Mouse (Mus musculus) ES-Bruce4 (cell line): ENCODE measurements around the gene Car11. TPM values are rescaled to one million over a fixed set of nuclear protein-coding genes. Genes with fewer than 3 reads are reported as not detected.

Experiments
- H3K27ac ChIP-seq: 2 replicates; pipeline ENCODE4 v1.5.1; 2012; ENCODE audit warnings: low read length, inconsistent platforms; ENCODE audit not compliant: insufficient read depth
- H3K27me3 ChIP-seq: 2 replicates; pipeline ENCODE4 v1.6.1; 2012; ENCODE audit warnings: mild to moderate bottlenecking, low read length, inconsistent platforms; ENCODE audit not compliant: control insufficient read depth, poor library complexity, insufficient read depth, severe bottlenecking
- H3K36me3 ChIP-seq: 2 replicates; pipeline ENCODE4 v1.6.1; 2012; ENCODE audit warnings: inconsistent platforms, mild to moderate bottlenecking, low read length, moderate library complexity; ENCODE audit not compliant: control insufficient read depth, poor library complexity, insufficient read depth, severe bottlenecking
- H3K4me1 ChIP-seq: one replicate; pipeline ENCODE4 v1.8.1; 2011; ENCODE audit warnings: low read length; ENCODE audit not compliant: control insufficient read depth, insufficient read depth
- H3K4me3 ChIP-seq: 2 replicates; pipeline ENCODE4 v1.5.1; 2011; ENCODE audit warnings: low read depth, mild to moderate bottlenecking, low read length
- H3K9ac ChIP-seq: 2 replicates; pipeline ENCODE4 v1.6.1; 2012; ENCODE audit warnings: low read depth, mild to moderate bottlenecking, inconsistent platforms; ENCODE audit not compliant: poor library complexity, severe bottlenecking
- H3K9me3 ChIP-seq: replicated peaks from 2 replicates; pipeline ENCODE4 v1.6.1; 2012; ENCODE audit warnings: mild to moderate bottlenecking, low read length, inconsistent platforms; ENCODE audit not compliant: control insufficient read depth, poor library complexity, insufficient read depth, severe bottlenecking
- CTCF ChIP-seq: IDR thresholded peaks from one replicate; pipeline ENCODE4 v1.8.1; 2011; ENCODE audit warnings: low read depth, low read length
- EP300 ChIP-seq: IDR thresholded peaks from 2 replicates; pipeline ENCODE4 v1.6.1; 2011; ENCODE audit warnings: low read depth, low read length; ENCODE audit not compliant: insufficient read depth
- POLR2A ChIP-seq: IDR thresholded peaks from one replicate; pipeline ENCODE4 v1.8.1; 2011; ENCODE audit warnings: low read length; ENCODE audit not compliant: insufficient read depth
- polyA plus RNA-seq: library from polyadenylated mRNA; stranded (reverse); fragments of >200 nt; gene quantifications from 2 replicates; pipeline ENCODE4 v1.2.4, GENCODE M21; 2011; ENCODE audit warnings: low read depth; ENCODE audit not compliant: missing spikeins, insufficient read depth, insufficient read length

The Car11 gene
- polyA plus RNA-seq, 1 experiment = 6.0 TPM

DNA sequence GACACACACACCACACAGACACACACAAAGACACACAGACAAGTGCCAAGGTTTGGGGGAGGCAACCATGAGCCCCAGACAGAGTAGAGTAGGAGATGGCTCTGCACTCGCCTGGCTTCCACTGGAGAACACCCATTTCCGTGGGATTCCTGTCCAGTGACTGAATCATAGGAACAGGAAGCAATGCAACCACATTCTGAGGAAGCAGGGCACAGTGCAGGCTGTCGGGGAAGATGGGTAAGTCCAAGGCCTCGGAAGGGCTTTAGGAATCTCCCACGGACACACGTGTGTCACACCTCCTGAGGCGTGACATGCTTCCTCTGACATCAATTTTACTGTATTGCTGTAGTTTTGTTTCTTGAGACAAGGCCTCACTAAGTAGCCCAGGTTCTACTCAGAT, 48.5 kb downstream of the Car11 start:
- Histone ChIP-seq H3K4me1 (peaks cover 7% of the 10 kb centered on the region), H3K9ac (no peak overlapping the region), H3K4me3 (no peak overlapping the region), H3K9me3 (no peaks in the 10 kb centered on the region), H3K27me3 (no peaks in the 10 kb centered on the region), H3K27ac (no peak overlapping the region), H3K36me3 (no peaks in the 10 kb centered on the region)
- TF ChIP-seq EP300 = no peak
- no peak for TF ChIP-seq POLR2A
- no peak for TF ChIP-seq CTCF

DNA sequence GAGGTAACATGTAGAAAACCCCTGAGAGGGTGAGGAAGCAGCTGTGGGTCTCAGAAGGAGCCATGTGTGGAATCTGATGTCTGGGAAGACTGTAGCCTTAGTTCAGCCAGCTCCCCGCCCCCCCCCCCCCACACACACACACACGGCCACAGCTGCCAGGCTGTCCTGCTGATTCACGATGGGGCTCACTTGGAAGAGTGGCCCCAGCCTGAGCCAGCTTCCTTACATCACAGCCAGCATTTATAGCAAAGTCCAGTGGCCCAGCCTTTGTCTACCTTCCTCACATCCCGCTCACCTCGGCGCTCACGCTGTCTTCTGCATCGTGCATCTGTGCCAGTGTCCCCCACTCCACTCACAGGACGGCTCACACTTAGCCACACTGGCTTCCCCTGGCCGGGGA, 49.8 kb downstream of the Car11 start:
- no peaks in the 10 kb centered on the region for H3K9me3 ChIP-seq
- no peak overlapping the region for H3K9ac ChIP-seq
- H3K27me3 ChIP-seq = no peaks in the 10 kb centered on the region
- no peak overlapping the region for H3K4me3 ChIP-seq
- H3K27ac ChIP-seq = no peak overlapping the region
- H3K36me3 ChIP-seq = no peaks in the 10 kb centered on the region
- H3K4me1 ChIP-seq = peaks cover 7% of the 10 kb centered on the region
- no peak for TF ChIP-seq CTCF
- TF ChIP-seq POLR2A = no peak
- TF ChIP-seq EP300 = no peak

DNA sequence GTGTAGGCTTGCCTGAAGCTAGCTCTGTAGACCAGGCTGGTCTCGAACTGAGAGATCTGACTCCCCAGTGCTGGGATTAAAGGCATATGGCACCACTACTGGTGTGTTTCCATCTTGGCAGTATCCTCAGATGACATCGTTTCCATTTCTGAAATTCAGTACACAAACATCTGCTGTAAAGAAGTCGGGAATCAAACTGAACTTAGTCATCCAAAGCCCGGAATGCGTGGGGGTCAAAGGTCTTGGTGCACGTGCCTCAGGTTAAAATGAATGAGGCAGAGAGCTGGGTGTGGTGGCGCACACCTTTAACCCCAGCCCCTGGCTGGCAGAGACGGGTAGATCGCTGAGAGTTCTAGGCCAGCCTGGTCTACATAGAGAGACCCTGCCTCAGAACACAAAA, 50.5 kb downstream of the Car11 start:
- H3K36me3 ChIP-seq = no peaks in the 10 kb centered on the region
- H3K27ac ChIP-seq = no peak overlapping the region
- H3K4me1 ChIP-seq = peaks cover 7% of the 10 kb centered on the region
- TF ChIP-seq CTCF (no peak), POLR2A (no peak)
- no peak overlapping the region for H3K4me3 ChIP-seq
- H3K9ac ChIP-seq = no peak overlapping the region
- H3K9me3 ChIP-seq = no peaks in the 10 kb centered on the region
- no peaks in the 10 kb centered on the region for H3K27me3 ChIP-seq

Other genes starting within 250 kb of the Car11 start
- gene Ftl1, start 240.0 kb upstream of the Car11 start, polyA plus RNA-seq = 5,956 and 6,533 TPM in 2 replicates
- gene Bax, start 232.9 kb upstream of the Car11 start, polyA plus RNA-seq = 250 and 287 TPM in 2 replicates
- gene Tulp2, start 218.0 kb upstream of the Car11 start, polyA plus RNA-seq = 1.3 and 2.4 TPM in 2 replicates
- not detected in 2 replicates for gene Gm45808, start 213.0 kb upstream of the Car11 start, polyA plus RNA-seq
- 15.3 and 15.5 TPM in 2 replicates for gene Dhdh, start 211.0 kb upstream of the Car11 start, polyA plus RNA-seq
- gene Nucb1, start 189.4 kb upstream of the Car11 start, polyA plus RNA-seq = 105 and 119 TPM in 2 replicates
- 15.5 and 18.6 TPM in 2 replicates for gene Ppp1r15a, start 173.6 kb upstream of the Car11 start, polyA plus RNA-seq
- gene Plekha4, start 173.5 kb upstream of the Car11 start, polyA plus RNA-seq = 14.3 and 18.6 TPM in 2 replicates
- 55.0 and 62.2 TPM in 2 replicates for gene Hsd17b14, start 144.9 kb upstream of the Car11 start, polyA plus RNA-seq
- gene Bcat2, start 129.7 kb upstream of the Car11 start, polyA plus RNA-seq = 104 and 144 TPM in 2 replicates
- gene Fgf21, start 84.4 kb upstream of the Car11 start, polyA plus RNA-seq = 0.94 and 1.7 TPM in 2 replicates
- gene Fut1, start 82.6 kb upstream of the Car11 start, polyA plus RNA-seq = 3.0 and 3.9 TPM in 2 replicates
- gene Izumo1, start 78.0 kb upstream of the Car11 start, polyA plus RNA-seq = 4.6 and 5.8 TPM in 2 replicates
- gene Rasip1, start 72.4 kb upstream of the Car11 start, polyA plus RNA-seq = 2.5 and 3.0 TPM in 2 replicates
- 2.2 and 4.1 TPM in 2 replicates for gene Mamstr, start 59.9 kb upstream of the Car11 start, polyA plus RNA-seq
- gene Fut2, start 33.4 kb upstream of the Car11 start, polyA plus RNA-seq = 0.87 TPM in 1 of 2 replicates, not detected in the other
- 0.51 TPM in 1 of 2 replicates, not detected in the other for gene Ntn5, start 15.8 kb upstream of the Car11 start, polyA plus RNA-seq
- gene Sec1, start 5.4 kb upstream of the Car11 start, polyA plus RNA-seq = 1.1 and 1.4 TPM in 2 replicates
- gene Dbp, start 5.2 kb downstream of the Car11 start, polyA plus RNA-seq = 6.7 and 6.9 TPM in 2 replicates
- gene Rpl18, start 15.6 kb downstream of the Car11 start, polyA plus RNA-seq = 1,593 and 1,677 TPM in 2 replicates
- gene Sphk2, start 18.2 kb downstream of the Car11 start, polyA plus RNA-seq = 10.4 and 11.1 TPM in 2 replicates
- gene Fam83e, start 21.4 kb downstream of the Car11 start, polyA plus RNA-seq = 0.85 and 1.4 TPM in 2 replicates
- not detected in 2 replicates for gene Spaca4, start 26.0 kb downstream of the Car11 start, polyA plus RNA-seq
- 9.6 and 11.3 TPM in 2 replicates for gene Lmtk3, start 83.9 kb downstream of the Car11 start, polyA plus RNA-seq
- gene Sult2b1, start 84.8 kb downstream of the Car11 start, polyA plus RNA-seq = 5.4 and 6.4 TPM in 2 replicates
- 75.1 and 75.8 TPM in 2 replicates for gene Cyth2, start 114.7 kb downstream of the Car11 start, polyA plus RNA-seq
- gene Kcnj14, start 124.9 kb downstream of the Car11 start, polyA plus RNA-seq = 0.75 TPM in 1 of 2 replicates, not detected in the other
- gene Grwd1, start 131.1 kb downstream of the Car11 start, polyA plus RNA-seq = 32.3 and 36.3 TPM in 2 replicates
- 98.0 and 102 TPM in 2 replicates for gene Kdelr1, start 172.9 kb downstream of the Car11 start, polyA plus RNA-seq
- gene Grin2d, start 178.5 kb downstream of the Car11 start, polyA plus RNA-seq = 0.43 and 0.68 TPM in 2 replicates
- 2.0 and 3.4 TPM in 2 replicates for gene Syngr4, start 196.9 kb downstream of the Car11 start, polyA plus RNA-seq
- gene Tmem143, start 197.1 kb downstream of the Car11 start, polyA plus RNA-seq = 21.7 and 28.2 TPM in 2 replicates
- 10.6 and 11.0 TPM in 2 replicates for gene Emp3, start 221.6 kb downstream of the Car11 start, polyA plus RNA-seq
- 7.6 and 10.2 TPM in 2 replicates for gene Ccdc114, start 224.2 kb downstream of the Car11 start, polyA plus RNA-seq